15 mouse cellular contexts compared by ENCODE assay signal in genomic region chr15:70203366-70203765, GRCm38 (mm10).
"Had no signal": no experiment of that assay in that cellular context is flagged by ENCODE, and none has a peak within 500 bp of the region (broad histone marks: within the 10 kb centered on the region; RNA-seq: fewer than 3 reads in every experiment).

No protein-coding gene starts in this region.

- DNase-seq: heart, postnatal 10 days; heart, postnatal 14 days; heart, postnatal 36 days; heart, postnatal 4 days; kidney, adult 11 months; kidney, adult 18-20 months; kidney, adult 2 months; kidney, adult 8-10 months; kidney, adult 9 months; kidney, postnatal 10 days; kidney, postnatal 14 days; kidney, postnatal 25 days; kidney, postnatal 36 days; kidney, postnatal 4 days; layer of hippocampus, adult 9-11 months had no signal
